17 mouse cellular contexts compared by ENCODE assay signal in genomic region chr14:18298874-18299273, GRCm38 (mm10).
"Had no signal": no experiment of that assay in that cellular context is flagged by ENCODE, and none has a peak within 500 bp of the region (broad histone marks: within the 10 kb centered on the region; RNA-seq: fewer than 3 reads in every experiment).

No protein-coding gene starts in this region.

- H3K27me3 ChIP-seq: limb, embryonic 13.5 days; liver, embryonic 12.5 days; liver, embryonic 15.5 days; lung, embryonic 15.5 days; midbrain, embryonic 13.5 days had no signal

- H3K4me1 ChIP-seq: limb, embryonic 10.5 days; limb, embryonic 13.5 days; liver, embryonic 15.5 days; midbrain, embryonic 10.5 days had no signal

- H3K36me3 ChIP-seq: liver, embryonic 15.5 days; lung, embryonic 15.5 days had no signal

- H3K4me3 ChIP-seq: limb, embryonic 10.5 days; limb, embryonic 13.5 days; liver, embryonic 12.5 days; liver, embryonic 15.5 days; lung, embryonic 15.5 days; midbrain, embryonic 10.5 days; midbrain, embryonic 13.5 days had no signal

- DNase-seq: kidney, adult 18-20 months; kidney, adult 9 months; kidney, postnatal 14 days; kidney, postnatal 4 days; liver; lung, adult 18-20 months; lung, postnatal 10 days; lung, postnatal 36 days; thymus, postnatal 36 days had no signal

- ATAC-seq: liver, embryonic 12.5 days; midbrain, embryonic 13.5 days; midbrain, embryonic 16.5 days had no signal

- H3K27ac ChIP-seq: limb, embryonic 10.5 days; limb, embryonic 13.5 days; liver, embryonic 12.5 days; liver, embryonic 15.5 days; lung, embryonic 15.5 days; midbrain, embryonic 10.5 days; midbrain, embryonic 13.5 days had no signal
